Mouse (Mus musculus): ENCODE data around the gene Gm19935.
A peak's percentile ranks its signal among the peaks of the same experiment; 100 is the strongest.

The Gm19935 gene

DNA sequence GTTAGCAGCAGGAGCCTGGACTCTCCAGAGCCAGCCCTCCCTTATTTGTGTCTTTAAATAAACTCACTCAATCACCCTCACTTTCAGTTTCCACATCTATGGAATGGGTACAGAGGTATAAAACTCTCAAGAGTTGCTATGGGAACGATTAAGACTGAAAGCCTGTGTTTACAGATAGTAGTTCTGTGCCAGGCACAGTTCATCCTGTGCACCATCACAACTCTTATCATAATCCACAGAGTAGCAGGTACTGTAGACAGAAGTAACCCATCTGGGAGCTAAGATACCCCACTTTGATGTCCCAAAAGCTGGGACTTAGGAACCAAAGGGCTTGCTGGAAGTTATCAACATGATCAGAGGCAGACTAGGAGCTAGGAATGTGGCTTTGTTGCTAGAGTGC, 12.6 kb upstream of the Gm19935 start:
- no peak for DNase-seq (ENCODE audit: low spot score)

DNA sequence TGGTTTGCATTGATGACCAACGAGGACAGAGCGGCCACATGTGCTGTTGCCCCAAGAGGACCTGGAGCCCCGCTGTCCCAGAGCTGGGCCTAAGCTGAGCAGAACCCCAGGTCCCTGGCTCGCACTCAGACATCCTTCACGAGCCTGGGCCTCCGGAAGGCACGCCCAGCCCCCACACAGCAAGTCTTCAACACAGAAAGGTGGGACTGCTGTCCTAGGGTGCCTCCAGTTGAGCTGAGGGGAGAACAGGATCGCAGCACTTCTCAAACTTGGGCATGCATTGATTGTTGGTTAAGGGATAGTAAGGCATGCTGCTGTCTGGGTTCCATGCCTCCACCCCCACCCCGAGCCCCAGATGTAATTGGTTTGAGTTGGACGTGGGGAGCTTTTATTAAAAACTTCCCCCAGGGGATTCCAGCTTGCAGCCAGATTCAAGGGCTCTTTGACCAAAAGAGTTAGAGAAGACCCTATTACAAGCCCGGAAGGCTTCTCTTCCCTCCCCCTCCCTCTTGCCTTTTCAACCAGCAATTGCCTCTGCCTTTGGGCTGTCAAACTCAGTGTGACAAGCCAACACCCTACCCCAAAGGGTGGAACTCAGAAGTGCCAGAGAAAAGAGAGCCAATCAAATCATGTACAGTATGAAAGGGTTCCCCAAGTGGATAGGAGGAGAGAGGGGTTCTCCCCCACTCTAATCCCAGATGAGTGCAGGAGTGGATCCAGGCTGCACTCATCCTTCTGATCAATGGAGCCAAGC, 12.0 kb upstream of the Gm19935 start:
- peak; percentile 84 for DNase-seq (ENCODE audit: low spot score)

- peak; percentile 96 for DNase-seq (ENCODE audit: low spot score)
Measured at GRCm38 (mm10) chr8:90828181-90828986, 11.2 kb upstream of the Gm19935 start, which contains the start of gene Chd9. Chd9 (plus strand) TSS chr8:90828352.

GRCm38 (mm10) chr8:90825459-90825871, 8.3 kb upstream of the Gm19935 start:
- DNase-seq (ENCODE audit: low spot score), result no peak

DNA sequence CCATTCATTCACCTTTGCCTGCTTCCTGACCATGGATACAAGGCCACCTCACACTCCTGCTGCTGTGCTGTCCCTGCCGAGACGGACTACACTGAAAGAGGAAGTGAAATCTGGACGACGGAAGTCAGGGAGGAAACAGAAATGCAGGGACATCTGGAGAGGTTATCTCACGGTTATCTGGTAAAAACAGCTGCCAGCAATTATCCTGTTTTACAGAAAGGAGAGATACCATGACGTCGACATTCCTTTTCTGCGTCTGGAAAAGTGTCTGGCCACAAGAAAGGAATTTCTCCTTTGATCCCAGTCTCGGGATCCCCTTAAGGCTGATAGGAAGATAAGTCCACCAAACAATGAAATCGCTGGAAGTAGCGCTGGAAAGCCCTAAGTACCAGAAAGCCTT, 5.2 kb upstream of the Gm19935 start:
- DNase-seq (ENCODE audit: low spot score), result no peak

DNA sequence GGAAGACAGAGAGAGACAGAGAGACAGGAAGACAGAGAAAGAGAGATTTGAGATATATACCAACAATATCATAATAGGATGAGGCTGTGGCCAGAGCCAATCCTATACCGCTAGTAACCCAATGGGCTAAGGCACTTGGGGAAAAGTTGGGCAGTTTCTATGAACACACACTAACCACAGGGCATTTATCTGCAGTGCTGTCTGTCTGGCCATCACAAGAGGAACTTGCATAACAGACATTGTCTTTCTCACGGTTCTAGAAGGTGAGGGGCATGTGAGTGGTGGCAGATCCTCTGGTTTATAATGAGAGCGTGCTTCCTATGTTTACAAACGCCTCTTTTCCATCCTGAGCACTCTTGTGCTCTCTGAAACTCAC, 3.1 kb upstream of the Gm19935 start:
- no peak for DNase-seq (ENCODE audit: low spot score)

DNA sequence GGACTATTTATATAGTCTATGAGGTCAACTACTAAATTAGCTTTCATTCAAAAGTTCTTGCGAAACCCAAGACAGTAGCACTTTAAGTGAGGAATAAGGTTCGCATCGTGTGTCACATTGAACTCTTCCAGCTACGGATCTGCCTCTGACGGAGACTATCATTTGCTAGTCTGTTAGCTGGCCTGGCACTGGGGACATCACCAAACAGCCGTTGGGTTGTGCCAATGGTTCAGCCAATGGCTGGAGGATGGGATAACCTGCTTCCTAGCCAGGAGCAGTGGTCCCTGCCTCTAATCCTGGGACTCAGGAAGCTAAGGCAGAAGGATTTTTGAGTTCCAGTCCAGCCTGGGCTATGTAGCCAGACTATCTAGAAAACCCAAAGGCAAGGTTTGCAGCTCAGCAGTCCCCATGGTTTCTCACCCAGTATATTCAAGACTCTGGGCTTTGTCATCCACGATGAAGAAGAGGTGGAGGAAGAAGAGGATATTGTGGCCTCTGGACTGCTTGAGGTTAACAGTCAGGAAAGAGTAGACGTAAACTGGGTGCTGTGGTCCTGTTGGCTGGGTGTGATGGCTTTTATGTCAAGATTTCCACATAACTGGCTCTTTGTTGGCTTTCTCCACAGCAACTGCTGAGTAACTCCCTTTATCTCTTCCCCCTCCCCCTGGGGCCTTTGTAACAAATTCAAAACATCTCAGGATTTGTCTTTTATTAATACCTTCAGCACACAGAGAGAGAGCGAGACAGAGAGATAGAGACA, 2.5 kb upstream of the Gm19935 start:
- DNase-seq (ENCODE audit: low spot score), result peak; percentile 58

DNA sequence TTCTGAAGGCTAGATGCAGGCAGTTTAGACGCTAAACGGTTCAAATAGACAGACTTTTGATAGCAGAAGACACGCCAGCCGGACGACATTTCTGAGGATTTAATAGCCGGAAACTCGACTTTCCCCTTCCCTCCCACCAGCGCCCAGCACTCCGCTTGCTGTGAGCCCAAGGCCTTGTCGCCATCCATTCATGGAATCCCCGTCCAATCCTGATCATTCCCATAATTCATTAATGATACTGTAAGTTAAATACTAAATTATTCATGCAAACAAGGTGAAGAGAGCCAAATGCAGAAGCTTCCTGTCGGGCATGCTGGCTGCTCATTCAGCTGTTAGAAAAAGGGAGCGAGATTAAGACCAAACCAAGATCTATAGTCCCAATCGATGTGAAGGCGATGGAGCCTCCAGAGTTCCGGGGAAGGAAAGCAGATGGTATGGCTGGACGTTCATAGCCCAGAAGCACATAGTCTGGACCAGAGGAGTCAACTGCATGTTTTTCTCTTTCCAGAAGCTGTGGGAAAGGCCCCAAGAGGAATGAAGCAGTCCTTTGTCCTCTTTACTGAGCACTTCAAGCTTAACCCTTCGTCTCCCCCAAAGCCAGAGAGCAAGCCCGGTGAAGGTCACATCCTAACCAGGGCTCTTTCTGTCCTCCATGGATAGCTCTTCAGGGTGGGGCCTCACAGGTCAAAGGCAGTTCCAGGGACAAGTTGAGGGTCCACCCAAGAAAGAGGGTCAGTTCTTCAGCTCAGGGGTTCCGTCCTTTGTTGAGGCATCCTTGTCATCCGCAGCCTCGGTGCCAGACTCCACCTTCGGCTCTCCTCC, 921 bp downstream of the Gm19935 start:
- no peak for DNase-seq (ENCODE audit: low spot score)

- DNase-seq (ENCODE audit: low spot score), result peak; percentile 32
Measured at GRCm38 (mm10) chr8:90813602-90814320, 3.4 kb downstream of the Gm19935 start.

DNA sequence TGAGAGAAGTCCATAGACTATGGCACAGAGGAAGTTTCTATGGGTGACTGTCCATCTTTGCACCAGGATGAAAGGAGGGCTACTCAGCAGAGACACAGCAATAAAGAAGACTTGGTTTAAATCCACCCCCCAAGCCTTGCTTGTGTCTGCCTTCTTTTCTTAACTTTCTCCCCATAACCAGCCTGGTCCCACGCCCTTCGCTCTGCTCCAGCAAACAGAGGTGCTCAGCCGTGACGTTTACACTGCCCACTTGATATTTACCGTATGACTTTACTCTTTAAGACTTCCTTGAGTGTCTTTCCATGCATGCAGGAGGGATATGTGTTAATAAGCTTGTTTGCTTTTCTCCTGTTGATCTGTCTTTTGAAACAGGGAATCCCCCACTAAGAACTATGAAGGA, 17.7 kb downstream of the Gm19935 start:
- no peak for DNase-seq (ENCODE audit: low spot score)

GRCm38 (mm10) chr8:90794990-90795861, 22.0 kb downstream of the Gm19935 start:
- DNase-seq (ENCODE audit: low spot score), result peak; percentile 76

- DNase-seq (ENCODE audit: low spot score), result peak; percentile 87
Measured at GRCm38 (mm10) chr8:90793710-90794109, 23.5 kb downstream of the Gm19935 start.

DNA sequence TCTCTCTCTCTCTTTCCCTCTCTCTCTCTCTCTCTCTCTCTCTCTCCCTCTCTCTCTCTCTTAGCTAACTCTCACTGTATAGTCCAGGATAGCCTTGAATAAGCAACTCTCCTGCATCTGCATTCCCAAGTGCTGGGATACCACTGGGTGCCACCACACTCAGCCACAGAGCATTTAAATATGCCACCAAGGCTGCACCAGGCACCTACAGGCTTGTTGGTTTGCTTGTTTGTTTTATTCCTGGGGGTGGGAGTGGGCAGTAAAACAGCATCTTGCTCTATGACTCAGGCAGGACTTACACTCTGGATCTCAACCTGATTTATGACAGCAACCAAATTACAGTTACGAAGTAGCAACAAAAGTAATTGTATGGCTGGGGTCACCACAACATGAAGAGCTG, 25.6 kb downstream of the Gm19935 start:
- no peak for DNase-seq (ENCODE audit: low spot score)

DNA sequence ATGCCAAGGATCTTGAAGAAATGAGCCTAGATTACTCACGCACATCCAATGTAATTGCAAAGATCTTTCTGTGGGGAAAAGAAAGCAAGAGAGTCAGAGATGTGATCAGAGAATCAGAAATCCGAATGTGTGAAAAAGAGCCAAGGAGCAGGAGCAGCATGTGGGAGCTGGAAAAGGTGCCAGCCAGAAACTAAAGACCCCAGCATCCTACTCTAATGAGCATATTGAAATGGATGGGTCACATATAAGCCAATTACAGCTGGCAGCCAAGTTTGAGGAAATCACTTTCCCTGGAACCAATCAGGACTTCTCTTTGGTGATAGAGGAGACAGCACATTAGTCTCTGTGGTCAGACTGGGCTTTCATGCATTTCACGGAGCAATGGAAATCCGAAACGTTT, 47.4 kb downstream of the Gm19935 start:
- no peak for DNase-seq (ENCODE audit: low spot score)
